Mouse (Mus musculus): ENCODE data around the gene Myl6b. TPM values are rescaled to one million over a fixed set of nuclear protein-coding genes. Genes with fewer than 3 reads are reported as not detected.
"Not testable (repeated sequence)": the region's sequence is repeated elsewhere in the genome, so short reads cannot be mapped to it uniquely, and the experiment has no call there.

The Myl6b gene
- total RNA-seq, 1 experiment from 2014 or later: 0.55 TPM

DNA sequence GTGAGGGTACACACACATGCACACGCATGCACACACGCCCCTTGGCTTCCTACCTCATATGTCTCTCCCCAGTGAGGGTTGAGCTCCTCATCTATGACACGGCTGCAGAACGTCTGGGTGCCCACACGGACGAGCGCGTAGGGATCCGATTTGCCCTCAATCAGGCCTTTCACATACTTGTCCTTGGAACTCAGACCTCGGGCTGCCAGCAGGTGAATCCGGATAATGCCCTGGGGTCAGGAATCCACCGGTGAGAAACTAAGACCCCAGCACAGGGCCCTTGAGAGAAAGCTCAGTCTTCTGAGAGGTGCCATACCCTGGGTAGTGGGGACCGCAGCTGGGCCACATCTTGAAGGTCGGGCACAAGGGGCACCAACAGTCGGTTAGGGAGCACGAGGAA is 22.1 kb upstream of the Myl6b start:
- no peak for ATAC-seq (replicated peaks; ENCODE audit: low read depth, poor library complexity, severe bottlenecking)

DNA sequence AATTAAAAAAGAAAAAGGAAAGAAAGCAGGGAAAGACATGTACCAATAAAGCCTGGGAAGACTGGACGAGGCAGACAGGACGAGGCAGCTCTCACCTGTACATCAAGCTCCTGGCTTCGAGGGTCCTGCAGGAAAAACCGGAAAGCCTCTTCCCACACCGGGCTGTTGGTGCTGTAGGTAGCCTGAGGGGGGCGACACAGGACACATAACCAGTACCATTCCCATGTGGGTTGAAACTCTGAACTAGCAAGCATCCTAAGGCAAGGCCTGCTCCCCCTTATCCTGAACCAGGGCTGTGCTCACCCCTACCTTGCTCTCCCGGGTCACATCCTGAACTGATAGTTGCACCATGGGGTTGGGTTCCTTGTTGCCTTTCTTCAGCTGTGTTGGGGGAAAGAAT is 20.3 kb upstream of the Myl6b start:
- ATAC-seq (replicated peaks; ENCODE audit: low read depth, poor library complexity, severe bottlenecking): no peak; the same call in 1 of the 2 replicates

DNA sequence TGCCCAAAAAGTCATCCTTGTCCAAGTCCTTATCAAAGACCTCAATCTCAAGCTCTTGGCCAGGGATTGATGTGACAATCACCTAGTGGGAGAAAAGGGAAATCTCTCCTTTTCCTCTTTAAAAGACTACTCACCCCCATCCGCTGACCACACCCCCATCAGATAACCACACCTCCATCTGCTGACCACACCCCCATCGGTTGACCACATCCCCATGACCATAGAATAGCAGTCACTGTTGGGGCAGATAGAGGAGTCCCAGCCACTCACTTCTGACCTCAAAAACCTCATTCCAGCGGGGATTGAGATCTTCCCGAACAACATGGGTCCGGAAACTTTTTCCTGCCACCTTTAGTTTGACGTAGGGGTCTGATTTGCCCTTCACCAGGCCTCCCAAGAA is 18.2 kb upstream of the Myl6b start:
- peak; percentile 91 for ATAC-seq (replicated peaks; ENCODE audit: low read depth, poor library complexity, severe bottlenecking)

DNA sequence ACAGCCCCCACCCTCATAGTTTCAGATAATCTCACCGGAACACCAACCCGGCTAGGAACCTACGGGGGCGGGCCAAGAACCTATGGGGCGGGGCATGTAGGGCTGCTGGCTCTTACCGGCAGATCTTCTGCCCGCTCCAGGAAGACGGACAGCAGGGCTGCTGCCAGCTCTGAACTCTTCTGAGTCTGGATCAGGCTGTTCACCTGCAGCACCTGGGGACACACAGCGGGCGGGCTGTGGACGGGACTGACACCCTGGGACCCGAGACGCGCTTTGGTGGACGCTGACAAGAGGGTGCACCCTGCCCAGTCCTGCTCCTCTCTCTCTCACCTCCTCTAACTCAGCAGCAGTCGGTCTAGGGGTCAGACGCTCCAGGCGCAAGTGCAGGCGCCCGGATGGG is 17.5 kb upstream of the Myl6b start:
- ATAC-seq (replicated peaks; ENCODE audit: low read depth, poor library complexity, severe bottlenecking): no peak

DNA sequence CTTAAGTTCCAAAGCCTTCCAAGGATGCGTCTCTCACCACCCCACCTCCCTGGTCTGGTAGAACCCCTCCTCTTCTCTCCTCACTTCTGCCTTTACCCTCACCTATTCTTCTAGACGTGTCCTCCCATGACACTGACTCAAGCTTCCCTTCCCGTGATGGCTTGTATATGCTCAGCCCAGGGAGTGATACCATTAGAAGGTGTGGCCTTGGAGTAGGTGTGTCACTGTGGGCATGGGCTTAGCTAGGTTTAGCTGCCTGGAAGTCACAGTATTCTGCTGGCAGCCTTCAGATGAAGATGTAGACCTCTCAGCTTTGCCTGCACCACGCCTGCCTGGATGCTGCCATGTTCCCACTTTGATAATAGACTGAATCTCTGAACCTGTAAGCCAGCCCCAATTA is 16.6 kb upstream of the Myl6b start:
- no peak for ATAC-seq (replicated peaks; ENCODE audit: low read depth, poor library complexity, severe bottlenecking)

DNA sequence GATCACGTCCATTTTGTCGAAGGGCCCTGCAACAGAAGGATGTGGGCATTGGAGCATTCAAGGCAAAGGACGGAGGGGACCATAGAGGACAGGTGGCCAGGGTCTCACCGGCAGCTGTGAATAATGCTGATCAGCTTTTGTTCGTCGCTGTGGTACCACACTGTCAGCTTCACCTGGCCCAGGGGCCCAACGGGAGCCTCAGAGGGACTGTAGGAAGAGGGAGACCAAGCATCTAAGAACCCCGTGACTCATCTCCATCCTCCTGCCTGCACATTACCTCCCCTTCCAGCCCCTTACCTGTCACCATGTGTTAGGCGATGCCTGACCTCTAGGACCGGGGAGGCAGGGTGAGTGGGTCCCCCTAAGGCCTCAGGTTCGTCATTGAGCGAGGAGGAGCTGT is 13.3 kb upstream of the Myl6b start:
- no peak for ATAC-seq (replicated peaks; ENCODE audit: low read depth, poor library complexity, severe bottlenecking)

DNA sequence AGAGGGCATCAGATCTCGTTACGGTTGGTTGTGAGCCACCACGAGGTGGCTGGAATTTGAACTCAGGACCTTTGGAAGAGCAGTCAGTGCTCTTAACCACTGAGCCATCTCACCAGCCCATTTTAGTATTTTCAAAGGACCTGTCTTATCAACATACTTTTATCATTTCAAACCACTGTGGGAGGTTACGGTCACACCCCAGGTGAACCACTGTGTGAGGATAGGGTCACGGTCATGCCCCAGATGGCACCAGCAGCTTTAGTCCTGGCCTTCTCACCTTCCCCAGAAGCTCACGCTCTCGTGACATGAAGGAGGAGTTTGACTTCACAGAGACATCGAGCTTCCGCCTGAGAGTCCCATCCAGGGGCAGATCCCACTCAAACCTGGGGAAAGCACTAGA is 12.7 kb upstream of the Myl6b start:
- ATAC-seq (replicated peaks; ENCODE audit: low read depth, poor library complexity, severe bottlenecking): no peak

DNA sequence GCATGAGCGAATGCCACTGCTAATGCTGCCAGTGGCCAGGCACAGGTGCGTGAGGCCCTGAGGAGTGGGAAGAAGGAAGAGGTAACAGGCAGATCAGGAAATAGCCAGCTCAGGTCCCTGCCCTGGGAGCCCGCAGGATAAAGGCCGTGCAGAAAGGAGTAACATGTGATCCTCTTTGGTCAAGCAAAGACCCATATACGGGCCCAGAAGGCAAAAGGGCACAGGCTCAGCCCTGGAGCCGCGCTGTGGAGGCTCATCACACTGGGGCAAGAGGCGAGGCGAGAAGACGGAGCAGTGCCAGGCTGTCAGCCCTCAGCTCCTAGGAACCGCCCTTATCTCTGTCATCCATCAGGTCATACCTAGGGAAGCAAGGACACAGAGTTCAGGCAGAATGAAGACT is 11.8 kb upstream of the Myl6b start:
- ATAC-seq (replicated peaks; ENCODE audit: low read depth, poor library complexity, severe bottlenecking): no peak

DNA sequence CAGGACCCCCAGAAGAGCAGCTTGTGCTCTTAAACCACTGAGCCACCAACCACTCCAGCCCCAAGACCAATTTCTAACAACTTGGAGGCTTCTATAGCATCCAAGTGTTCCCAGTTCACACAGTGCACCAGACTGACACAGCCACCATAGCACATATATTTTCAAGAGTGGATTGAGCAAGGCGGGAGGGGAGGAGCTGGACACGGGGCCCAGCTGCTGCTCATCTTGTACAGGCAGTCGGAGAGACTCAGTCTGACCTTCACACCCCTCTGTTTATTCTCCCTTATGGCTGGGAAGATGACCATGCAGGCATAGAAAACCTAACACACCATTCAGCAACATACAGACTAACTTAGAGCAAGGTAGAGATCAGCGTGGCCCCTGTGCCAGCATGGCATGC is 11.3 kb upstream of the Myl6b start:
- no peak for ATAC-seq (replicated peaks; ENCODE audit: low read depth, poor library complexity, severe bottlenecking)

DNA sequence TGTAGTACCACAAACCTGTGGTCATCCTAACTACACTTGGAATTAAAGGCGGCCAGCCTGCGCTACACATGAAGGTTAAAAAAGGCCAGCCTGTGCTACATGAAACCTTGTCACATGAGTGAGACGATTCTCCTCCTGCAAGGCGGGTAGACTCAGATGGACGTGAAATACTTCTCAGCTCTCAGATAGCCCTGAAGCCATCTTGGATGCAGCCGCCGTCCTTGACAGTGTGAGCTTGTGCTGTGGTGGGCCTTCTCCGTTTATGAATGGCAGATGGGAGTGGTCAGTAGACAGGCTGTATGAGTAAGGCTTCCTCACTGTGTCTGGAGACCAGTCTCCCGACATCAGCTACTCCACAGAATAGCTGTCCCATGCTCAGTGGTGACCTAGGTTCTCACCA is 10.7 kb upstream of the Myl6b start:
- ATAC-seq (replicated peaks; ENCODE audit: low read depth, poor library complexity, severe bottlenecking): no peak

DNA sequence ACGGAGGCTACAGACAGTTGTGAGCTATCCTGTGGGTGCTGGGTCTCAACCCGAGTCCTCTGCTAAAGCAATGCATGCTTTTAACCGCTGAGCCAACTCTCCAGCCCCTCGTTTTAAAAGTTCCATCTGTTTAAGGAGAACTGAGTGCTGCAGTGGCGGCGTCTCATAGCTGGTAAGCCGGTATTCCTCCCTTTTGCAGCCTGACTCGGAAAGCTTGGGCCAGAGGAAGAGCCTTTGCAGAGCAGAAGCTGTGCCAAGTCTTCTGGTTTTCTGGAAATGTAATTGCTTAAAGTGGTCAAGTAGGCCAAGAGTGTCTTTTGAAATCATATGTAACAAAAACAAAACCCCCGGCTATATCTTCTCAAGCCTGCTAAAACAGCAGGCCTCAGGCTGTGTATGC is 9.8 kb upstream of the Myl6b start:
- no peak for ATAC-seq (replicated peaks; ENCODE audit: low read depth, poor library complexity, severe bottlenecking)

DNA sequence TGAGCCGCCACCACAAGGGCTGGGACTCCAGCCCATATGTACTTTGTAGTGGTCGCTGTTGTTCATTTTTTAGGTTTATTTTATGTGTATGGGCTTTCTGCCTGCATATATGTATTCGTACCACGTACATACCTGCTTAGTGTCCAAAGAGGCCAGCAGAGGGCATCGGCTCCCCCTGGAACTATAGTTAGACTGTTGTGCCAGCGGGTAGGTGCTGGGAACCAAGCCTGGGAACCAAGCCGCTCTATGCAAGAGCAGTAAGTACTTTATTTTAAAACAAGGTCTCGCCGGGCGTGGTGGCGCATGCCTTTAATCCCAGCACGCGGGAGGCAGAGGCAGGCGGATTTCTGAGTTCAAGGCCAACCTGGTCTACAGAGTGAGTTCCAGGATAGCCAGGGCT is 7.5 kb upstream of the Myl6b start:
- no peak for ATAC-seq (replicated peaks; ENCODE audit: low read depth, poor library complexity, severe bottlenecking)

DNA sequence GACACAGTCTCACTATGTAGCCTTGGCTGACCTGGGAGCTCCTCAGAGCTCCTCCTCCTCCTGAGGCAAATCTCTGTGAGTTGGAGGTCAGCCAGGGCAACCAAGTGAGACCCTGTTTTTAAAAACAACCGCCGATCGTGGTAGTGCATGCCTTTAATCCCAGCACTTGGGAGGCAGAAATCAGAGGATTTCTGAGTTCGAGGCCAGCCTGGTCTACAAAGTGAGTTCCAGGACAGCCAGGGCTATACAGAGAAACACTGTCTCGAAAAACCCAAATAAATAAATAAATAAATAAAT is 6.8 kb upstream of the Myl6b start:
- not testable (repeated sequence) for ATAC-seq (replicated peaks; ENCODE audit: low read depth, poor library complexity, severe bottlenecking)

DNA sequence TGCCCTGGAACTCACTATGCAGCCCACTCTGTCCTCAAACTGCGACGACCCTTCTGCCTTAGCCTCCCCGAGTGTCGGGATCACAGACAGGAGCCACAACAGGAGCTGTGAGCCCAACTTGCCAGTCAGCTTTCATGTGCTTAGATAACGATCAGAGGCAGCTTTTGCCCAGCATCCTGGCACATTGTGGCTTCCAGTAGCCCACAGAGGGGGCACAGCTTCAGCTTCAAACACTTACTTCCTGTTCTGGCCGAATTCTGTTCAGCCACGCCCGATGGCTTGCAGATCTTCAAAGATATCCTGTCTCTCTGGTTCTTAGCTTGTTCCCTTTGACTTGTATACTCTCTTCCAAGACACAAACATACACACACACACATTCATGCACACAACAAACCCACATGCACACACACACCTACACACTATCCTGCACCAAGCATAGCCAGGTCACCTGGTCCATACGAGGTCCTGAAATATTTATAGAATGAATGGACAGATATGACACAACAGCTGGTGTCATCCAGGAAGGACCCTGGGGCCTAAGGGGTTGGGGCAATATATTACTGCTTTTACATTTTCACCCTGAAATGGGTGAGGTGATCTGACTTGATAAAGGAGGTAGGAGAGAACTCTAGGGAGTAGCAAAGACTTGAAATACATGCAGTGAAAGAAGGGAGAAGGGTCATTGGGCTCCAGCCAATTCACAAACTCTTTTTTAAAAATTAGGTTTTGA is 6.3 kb upstream of the Myl6b start:
- peak; percentile 91 for ATAC-seq (replicated peaks; ENCODE audit: low read depth, poor library complexity, severe bottlenecking)

DNA sequence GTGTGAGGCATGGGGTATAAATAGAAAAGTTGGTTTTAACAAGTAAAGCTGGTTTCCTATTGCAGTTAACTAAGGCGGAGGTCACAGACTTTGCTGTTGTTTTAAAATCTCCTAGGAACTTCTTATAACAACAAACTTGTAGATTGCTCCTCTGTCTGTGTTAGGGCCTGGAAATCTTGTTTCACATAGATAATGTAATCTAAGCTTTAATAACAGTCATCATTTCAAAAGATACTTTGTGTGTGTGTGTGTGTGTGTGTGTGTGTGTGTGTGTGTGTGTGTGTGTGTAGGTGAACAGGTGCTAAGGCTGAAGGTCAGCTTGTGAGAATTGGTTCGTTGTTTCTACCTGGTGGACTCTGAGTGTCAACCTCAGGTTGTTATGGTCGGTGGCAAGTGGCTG is 5.5 kb upstream of the Myl6b start:
- ATAC-seq (replicated peaks; ENCODE audit: low read depth, poor library complexity, severe bottlenecking): no peak

DNA sequence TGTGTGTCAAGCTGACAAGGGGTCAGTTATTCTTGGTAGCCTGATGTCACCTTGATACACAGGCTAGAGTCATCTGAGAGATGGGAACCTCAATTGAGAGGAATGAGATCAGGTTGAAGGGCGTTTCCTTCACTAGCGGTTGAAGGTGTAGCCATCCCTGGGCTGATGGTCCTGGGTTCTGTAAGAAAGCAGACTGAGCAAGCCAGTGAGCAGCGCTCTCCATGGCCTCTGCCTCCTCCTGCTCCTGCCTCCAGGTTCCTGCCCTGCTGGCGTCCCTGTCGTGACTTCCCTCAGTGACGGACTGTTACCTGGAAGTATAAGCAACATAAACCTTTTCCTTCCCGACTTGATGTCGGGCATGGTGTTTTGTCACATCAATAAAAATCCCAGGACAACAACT is 5.0 kb upstream of the Myl6b start:
- no peak for ATAC-seq (replicated peaks; ENCODE audit: low read depth, poor library complexity, severe bottlenecking)

DNA sequence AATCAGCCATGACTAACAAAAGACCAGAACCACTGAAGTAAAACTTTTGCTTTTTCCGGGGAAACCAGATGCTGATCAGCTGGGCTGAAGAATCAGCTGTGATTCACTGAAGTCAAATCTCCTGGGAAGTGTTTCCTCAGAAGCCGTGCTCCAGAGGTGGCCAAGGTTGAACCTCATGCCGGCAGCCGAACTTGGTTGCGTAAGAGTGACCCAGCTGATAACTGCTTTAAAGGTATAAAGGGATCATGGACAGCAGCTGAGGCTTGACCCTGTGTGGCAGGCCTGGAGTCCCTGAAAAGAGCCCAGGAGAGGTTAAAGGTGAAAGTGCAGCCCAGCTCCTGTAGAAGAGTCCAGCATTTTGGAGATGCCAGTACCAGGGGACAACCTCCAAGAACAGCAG is 3.9 kb upstream of the Myl6b start:
- ATAC-seq (replicated peaks; ENCODE audit: low read depth, poor library complexity, severe bottlenecking): no peak

DNA sequence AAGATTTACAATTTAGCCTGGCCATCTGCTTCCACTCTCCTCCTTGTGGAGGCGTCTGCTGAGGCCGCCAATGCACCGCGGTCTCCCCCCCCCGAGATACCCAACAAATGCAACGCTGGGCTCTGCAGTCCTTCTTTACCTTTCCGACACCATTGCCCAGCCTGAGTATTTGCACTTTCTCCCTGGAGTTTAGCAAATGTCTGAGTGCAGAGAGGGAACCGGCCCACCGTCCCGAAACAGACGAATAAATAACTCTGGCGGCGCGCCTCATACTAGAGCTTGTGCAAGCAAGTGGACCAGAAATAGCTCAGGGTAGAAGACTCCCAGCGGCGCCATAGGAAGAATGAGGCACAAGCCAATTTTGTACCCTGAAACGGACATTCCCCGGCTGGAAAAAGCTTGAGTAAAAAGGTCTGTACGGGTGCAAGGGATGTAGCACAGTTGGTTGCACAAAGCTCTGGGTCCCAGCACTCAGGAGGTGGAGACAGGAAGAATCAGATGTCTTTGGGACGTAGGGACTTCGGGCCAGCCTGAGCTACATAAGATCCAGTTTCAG is 709 bp upstream of the Myl6b start:
- ATAC-seq (replicated peaks; ENCODE audit: low read depth, poor library complexity, severe bottlenecking): peak; percentile 16

DNA sequence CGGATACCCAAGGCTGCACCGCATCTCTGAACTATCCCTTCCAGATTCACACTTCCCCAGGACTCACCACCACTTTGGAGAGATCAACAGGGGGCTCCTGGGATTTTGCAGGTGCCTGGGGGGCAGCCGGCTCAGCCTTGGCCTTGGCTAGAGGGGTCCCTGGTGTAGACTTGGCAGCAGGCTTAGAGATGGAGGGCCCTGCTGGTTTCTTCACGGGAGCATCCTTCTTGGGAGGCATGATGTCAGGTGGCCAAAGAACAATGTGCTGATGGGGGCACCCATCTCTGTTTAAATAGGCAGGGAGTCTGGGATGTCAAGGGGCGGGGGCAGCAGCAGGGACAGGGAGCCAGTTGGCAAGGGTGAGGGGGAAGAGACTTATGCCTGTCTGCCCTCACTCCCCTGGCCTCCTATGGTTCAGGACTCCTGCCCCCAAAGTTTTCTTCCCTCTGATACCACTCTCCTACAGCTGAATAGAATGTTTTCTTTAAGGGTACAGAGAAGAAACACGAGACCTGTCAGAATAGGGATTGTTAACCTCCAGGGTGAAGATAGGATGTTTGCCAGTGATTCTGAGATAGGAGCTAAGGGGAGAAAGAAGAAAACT is 1.2 kb downstream of the Myl6b start:
- ATAC-seq (replicated peaks; ENCODE audit: low read depth, poor library complexity, severe bottlenecking): no peak

DNA sequence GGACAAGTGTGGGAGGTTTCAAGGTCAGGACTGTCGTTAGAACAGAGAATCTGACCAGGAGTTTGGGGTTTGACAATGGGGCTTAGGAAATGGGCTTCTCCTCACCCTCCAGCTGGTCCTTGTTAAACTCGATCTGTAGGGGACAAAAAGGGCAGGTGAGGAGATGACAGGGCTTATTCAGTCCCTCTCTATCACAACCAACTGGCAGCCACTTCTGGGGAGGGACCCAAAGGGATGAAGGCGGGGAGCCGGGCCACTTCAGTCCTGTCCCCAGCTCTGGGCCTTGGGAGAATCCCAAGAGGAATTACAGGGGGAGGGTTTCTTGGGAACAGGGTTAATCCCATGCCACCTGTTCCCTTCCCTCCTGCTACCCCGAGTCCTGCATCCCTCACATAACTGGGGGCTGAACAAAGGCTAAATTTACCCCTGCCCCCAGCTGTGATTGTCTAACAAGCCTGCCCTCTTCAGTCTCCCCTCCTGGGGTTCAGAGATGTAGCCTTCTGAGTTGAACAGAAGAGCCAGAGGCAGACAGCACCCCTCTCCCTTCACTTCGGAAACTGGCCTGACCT is 1.9 kb downstream of the Myl6b start:
- no peak for ATAC-seq (replicated peaks; ENCODE audit: low read depth, poor library complexity, severe bottlenecking)

DNA sequence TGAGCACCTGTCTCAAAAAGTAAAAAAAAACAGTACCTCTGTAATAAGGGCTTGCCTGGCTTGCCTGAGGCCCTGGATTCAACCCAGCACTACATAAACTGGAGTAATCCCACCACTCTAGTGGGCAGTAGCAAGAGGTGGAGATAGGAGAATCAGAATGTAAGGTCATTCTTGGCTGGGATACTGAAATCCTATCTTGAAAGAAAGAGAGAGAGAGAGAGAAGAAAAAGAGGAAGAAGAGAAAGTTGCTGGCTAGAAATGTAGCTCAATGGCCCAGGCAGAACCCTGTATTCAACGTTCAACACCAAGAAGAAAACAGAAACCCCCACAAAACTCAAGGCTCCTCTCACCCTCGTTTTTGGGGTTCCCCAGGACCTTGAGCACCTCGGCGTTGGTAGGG is 2.6 kb downstream of the Myl6b start:
- no peak for ATAC-seq (replicated peaks; ENCODE audit: low read depth, poor library complexity, severe bottlenecking)

DNA sequence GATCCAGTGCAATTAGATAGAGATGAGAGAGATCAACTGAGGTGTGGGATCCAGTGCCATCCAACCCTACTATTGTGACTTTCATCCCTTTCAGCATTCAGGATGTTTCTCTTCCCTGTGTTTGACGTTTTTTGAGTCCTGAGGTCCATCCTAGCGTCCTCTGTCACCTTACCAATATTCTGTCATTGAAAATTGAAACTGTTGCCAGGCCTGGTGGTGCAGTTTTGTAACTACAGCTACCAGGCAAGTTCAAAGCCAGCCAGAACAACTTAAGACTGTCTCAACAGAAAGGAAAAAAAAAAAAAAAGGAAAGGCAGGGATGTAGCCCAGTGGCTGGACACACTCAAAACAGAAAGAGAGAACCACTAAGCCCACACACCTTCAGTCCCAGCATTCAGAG is 3.2 kb downstream of the Myl6b start:
- no peak for ATAC-seq (replicated peaks; ENCODE audit: low read depth, poor library complexity, severe bottlenecking)

Measured in common myeloid progenitor, adult 5-6 weeks (primary cell).